Mouse (Mus musculus) bone marrow macrophage, adult 2 months (primary cell): ENCODE data around the gene Gna11. TPM values are rescaled to one million over a fixed set of nuclear protein-coding genes. Genes with fewer than 3 reads are reported as not detected.

Experiments
- H3K27ac ChIP-seq: 2 replicates; pipeline ENCODE4 v1.5.1; 2012; ENCODE audit warnings: low read depth, low read length; ENCODE audit not compliant: insufficient read depth
- H3K4me1 ChIP-seq: 2 replicates; pipeline ENCODE4 v1.6.1; 2012; ENCODE audit warnings: low read length; ENCODE audit not compliant: control insufficient read depth, insufficient read depth
- H3K4me3 ChIP-seq: 2 replicates; pipeline ENCODE4 v1.5.1; 2012; ENCODE audit warnings: mild to moderate bottlenecking, low read length, moderate library complexity; ENCODE audit not compliant: insufficient read depth
- CTCF ChIP-seq: IDR thresholded peaks from 2 replicates; pipeline ENCODE4 v1.5.1; 2012; ENCODE audit warnings: low read depth, mild to moderate bottlenecking, low read length, moderate library complexity
- POLR2A ChIP-seq: IDR thresholded peaks from 2 replicates; pipeline ENCODE4 v1.6.1; 2012; ENCODE audit warnings: mild to moderate bottlenecking, low read depth, low read length, borderline replicate concordance
- polyA plus RNA-seq: library from polyadenylated mRNA; stranded (reverse); fragments of >200 nt; gene quantifications from 2 replicates; pipeline ENCODE4 v1.2.4, GENCODE M21; 2012; ENCODE audit not compliant: missing spikeins, insufficient read depth, insufficient read length

The Gna11 gene
- polyA plus RNA-seq, 1 experiment = 10.5 TPM

GRCm38 (mm10) chr10:81575208-81575631, 30.2 kb upstream of the Gna11 start:
- TF ChIP-seq CTCF = no peak
- no peak for TF ChIP-seq POLR2A
- H3K4me1 ChIP-seq = peaks cover 5% of the 10 kb centered on the region; the same call in 1 of the 2 replicates
- H3K4me3 ChIP-seq = peak overlapping the region; percentile 61

DNA sequence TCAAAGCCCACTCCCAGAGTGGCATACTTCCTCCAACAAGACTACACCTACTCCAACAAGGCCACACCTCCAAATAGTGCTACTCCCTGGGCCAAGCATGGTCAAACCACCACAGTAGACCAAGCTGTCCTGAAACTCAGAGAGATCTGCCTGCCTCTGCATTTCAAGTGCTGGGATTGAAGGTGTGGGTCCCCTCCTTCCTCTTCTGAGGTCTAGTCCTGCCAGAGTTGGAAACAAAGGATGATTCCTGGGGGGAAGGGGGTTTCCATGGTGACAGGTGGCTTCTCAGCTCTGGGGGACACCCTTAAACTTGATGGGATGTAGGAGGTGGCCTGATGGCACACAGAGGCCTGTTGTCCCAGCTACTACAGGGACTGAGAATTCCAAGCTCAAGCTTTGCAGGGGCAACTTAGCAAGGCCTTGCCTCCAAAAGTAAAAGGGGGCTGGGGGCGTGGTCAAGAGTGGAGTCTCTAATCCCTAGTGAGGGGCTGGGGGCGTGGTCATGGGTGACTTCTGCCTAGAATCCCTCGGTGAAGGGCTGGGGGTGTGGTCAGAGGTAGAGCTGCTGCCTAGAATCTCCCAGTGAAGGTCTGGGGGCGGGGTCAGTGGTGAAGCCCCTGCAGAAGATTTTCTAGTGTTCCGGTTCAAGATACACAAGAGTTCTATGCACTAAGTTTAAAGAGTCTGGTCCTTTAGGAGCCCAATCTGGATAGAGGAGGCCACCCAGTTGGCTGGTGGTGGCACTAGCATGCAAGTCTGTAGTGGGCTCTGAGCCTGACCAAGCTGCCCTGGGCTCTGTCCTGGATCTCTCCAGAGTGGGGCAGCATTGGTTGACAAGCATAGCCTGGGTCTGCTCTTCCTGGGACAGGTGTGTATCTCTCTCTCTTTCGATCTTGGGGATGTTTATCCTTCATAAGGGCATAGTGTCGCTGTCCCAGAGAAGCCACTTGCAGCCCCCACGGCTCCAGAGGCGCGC, 29.4 kb upstream of the Gna11 start, which contains the start of gene Tle2:
TSS of gene Tle2 (plus strand) at position 481 of the 976 bp plus-strand sequence.
- TF ChIP-seq POLR2A = no peak
- TF ChIP-seq CTCF = no peak
- Histone ChIP-seq H3K27ac (no peak within 1 kb of the TSS), H3K4me3 (peak within 1 kb of the TSS; percentile 61), H3K4me1 (peaks cover 5% of the 10 kb centered on the region; the same call in 1 of the 2 replicates)

More at GRCm38 (mm10) chr10:81575208-81575631, 30.2 kb upstream of the Gna11 start:
- H3K27ac ChIP-seq = no peak overlapping the region

DNA sequence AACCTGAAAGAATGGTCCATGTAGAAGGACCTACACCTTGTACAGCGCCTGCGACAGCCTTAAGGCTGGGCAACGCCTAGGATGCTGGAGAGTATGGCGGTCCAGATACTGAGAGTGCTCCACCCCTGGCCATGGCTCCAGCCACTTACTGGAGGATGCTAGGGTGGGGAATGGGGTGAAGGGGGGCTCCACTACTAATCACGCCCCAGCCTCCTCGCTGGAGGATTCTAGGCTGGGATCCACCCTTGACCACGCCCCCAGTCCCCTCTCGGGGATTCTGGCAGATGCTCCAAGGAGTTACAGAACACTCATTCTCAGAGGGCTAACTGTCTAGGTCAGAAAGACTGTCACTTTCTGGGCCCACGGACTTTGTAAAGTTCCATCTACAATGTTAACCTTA, 28.0 kb upstream of the Gna11 start:
- Histone ChIP-seq H3K27ac (no peak overlapping the region), H3K4me1 (peaks cover 5% of the 10 kb centered on the region; the same call in 1 of the 2 replicates), H3K4me3 (no peak overlapping the region)
- TF ChIP-seq POLR2A = no peak
- no peak for TF ChIP-seq CTCF

- no peak overlapping the region for H3K27ac ChIP-seq
- H3K4me1 ChIP-seq = peaks cover 5% of the 10 kb centered on the region; the same call in 1 of the 2 replicates
- H3K4me3 ChIP-seq = peak overlapping the region; percentile 56
- TF ChIP-seq CTCF (no peak), POLR2A (no peak)
Measured at GRCm38 (mm10) chr10:81572133-81572671, 27.2 kb upstream of the Gna11 start.

- Histone ChIP-seq H3K4me1 (peaks cover 5% of the 10 kb centered on the region; the same call in 1 of the 2 replicates), H3K27ac (peak overlapping the region; percentile 66), H3K4me3 (peak overlapping the region; percentile 77)
- TF ChIP-seq CTCF (no peak), POLR2A (no peak)
Measured at GRCm38 (mm10) chr10:81571501-81571876, 26.5 kb upstream of the Gna11 start.

- Histone ChIP-seq H3K4me1 (peaks cover 5% of the 10 kb centered on the region; the same call in 1 of the 2 replicates), H3K27ac (peak overlapping the region; percentile 66)
- no peak for TF ChIP-seq CTCF
Measured at GRCm38 (mm10) chr10:81570831-81571500, 26.0 kb upstream of the Gna11 start.

DNA sequence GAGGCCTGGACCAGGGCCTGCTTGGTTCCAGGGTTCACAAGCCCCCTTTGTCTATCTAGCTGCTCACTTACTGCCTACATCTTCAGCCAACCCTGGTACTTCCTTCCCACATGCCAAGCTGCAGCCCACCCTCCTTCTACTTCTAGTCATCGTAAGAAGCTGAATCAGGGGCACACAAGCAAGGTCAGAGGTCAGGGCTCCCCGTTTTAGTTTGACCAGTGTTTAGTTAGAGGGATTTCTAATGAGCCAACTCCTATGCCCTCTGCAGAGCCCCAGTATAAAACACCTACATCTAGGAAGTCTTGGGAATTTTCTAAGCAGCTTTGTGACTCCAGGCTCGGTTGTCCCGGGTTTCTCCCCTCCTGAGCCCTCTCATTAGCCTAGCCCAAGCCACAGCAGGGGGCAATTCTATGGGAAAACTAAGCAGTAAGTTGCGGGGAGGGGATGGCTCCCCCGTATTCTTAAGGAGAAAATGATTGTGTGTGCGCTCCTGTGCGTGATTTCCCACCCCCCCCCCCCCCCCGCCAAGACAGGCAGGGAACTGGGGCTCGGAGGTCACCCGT, 25.3 kb upstream of the Gna11 start:
- Histone ChIP-seq H3K4me3 (peak overlapping the region; percentile 77), H3K4me1 (peaks cover 5% of the 10 kb centered on the region; the same call in 1 of the 2 replicates), H3K27ac (no peak overlapping the region)
- TF ChIP-seq CTCF (no peak), POLR2A (no peak)

More at GRCm38 (mm10) chr10:81570831-81571500, 26.0 kb upstream of the Gna11 start:
- peak overlapping the region; percentile 77 for H3K4me3 ChIP-seq

- no peak overlapping the region for H3K4me3 ChIP-seq
- no peak overlapping the region for H3K27ac ChIP-seq
- peaks cover 3% of the 10 kb centered on the region; the same call in 1 of the 2 replicates for H3K4me1 ChIP-seq
- no peak for TF ChIP-seq CTCF
- TF ChIP-seq POLR2A = no peak
Measured at GRCm38 (mm10) chr10:81569507-81570237, 24.7 kb upstream of the Gna11 start.
